Mouse (Mus musculus): ENCODE measurements around the gene Triml2. TPM values are rescaled to one million over a fixed set of nuclear protein-coding genes. Genes with fewer than 3 reads are reported as not detected.

Gene Triml2
- 0.06 and 0.18 TPM in 2 replicates for polyA plus RNA-seq (2012; rRNA removed)

DNA sequence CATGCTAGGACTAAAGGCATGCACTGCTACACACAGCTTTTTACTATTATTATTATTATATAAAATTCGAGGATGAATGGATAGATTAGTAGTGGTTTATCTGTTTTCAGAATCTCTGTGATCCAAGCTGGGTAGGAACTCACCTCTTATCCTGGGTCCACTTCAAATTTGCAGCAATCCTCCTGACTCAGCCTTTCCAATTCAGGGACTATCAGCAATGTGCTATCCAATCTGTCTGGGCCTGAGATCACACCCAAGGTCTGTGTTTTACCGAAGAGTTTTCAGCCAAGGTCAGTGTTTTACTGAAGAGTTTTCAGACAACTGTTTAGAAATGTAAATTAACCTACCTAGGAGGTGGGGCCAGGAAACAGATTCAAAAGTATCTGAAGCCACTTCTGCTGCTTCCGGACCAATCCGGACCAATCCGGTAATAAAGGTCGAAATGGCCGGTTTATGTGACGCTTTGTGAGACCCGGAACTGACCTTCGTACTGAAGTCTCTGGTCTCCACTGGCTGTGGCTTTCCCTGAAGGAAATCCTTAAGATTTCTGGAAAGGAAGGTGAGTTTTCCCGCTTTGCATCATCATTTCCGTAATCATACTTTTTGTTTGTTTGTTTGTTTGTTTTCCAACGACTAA lies at the start of gene Triml2:
Gene Triml2, plus strand, starts transcription at position 488 of the 637 bp plus-strand sequence.
- DNase-seq (ENCODE audit: extremely low spot score in 1 of 2, low spot score in 1 of 2): no peak

DNA sequence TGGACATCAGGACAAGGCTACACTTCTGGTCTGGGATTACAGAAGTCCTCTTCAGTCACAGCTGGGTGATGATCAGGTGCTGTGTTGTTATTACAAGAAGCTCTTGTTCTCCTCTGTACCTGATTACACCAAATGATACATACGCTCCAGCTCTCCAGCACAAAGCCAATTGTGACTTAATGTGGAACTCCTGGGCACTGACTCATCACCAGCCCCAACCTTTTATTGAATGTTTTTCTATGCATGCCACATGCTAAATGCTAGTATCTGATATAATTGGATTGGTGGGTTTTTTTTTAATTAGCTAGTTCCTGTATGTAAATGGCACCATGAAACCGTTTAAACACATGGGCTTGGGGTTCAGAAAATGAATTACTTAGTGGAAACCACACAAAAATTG lies 39.0 kb upstream of the Triml2 start, which contains the start of gene Triml1:
Gene Triml1, minus strand, starts transcription at position 101 of the 400 bp plus-strand sequence.
- no peak for DNase-seq (ENCODE audit: extremely low spot score in 1 of 2, low spot score in 1 of 2)

DNA sequence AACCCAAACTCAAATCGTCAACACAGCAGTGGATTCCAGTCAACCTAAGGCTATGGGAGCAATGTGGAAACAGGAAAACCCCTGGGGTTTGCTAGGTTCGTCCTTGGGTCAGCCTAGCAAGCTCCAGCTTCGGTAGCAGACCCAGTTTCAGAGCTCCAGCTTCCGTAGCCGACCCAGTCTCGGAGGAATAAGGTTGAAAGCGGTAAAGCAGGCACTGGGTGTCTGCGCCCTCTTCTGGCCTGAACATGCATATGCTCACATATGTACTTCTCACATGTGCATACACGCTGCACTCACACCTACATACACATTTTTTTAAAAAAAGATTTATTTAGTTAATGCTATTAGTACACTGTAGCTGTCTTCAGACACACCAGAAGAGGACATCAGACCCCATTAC lies 31.0 kb upstream of the Triml2 start:
- DNase-seq (ENCODE audit: extremely low spot score in 1 of 2, low spot score in 1 of 2): no peak

DNA sequence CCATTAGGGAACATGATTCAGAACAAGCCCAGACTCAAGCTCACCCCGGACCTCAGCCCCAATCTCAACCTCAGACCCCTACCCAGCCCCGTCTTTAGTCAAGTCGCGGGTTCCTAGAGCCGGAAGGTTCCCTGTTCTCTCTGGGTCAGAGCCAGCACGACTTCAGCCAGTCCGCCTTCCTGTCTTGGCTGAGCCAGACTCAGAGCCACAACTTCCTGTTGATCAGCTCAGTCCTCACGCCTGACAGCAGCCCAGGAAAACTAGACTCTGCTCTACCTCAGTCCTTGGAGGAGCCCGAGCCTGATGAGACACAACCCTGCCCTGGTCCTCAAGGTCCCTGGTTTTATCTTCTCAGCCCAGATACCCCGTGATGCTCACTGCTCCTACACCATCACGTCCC lies 17.1 kb upstream of the Triml2 start:
- no peak for DNase-seq (ENCODE audit: extremely low spot score in 1 of 2, low spot score in 1 of 2)

DNA sequence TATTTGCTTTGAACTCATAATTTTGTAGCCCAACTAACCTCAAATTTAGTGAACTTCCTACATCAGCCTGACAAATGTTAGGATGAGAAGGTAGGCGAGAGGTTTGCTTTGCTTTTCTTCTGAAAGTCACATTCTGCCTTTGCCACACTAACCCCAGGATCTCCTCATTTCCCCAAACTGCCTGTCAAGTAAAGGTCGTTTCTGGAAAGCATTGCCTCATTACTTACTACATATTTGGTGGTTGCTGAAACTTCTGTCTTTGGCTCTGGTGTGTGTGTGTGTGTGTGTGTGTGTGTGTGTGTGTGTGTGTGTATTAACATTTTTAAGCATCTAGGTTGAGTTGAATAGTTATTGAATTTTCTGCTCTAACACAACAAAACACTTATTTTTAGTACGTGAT lies 15.9 kb upstream of the Triml2 start:
- no peak for DNase-seq (ENCODE audit: extremely low spot score in 1 of 2, low spot score in 1 of 2)

DNA sequence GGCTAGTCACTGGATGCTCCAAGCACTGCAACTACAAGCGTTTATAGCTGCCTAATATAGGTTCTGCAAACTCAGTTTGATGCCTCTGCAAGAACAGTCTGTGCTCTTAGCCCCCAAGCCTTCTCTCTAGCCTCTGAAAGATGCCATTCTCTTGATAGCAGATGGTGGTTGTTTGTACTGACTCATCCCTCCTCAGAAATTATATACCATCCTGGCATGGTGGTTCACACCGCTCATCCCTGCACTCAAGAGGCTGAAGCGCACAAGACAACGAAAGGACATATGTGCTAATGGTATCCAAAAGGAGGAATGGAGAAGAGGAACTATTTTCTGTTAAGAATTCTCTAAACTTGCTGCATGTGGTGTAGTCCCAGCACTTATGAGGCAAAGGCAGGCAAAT lies 12.3 kb upstream of the Triml2 start:
- DNase-seq (ENCODE audit: extremely low spot score in 1 of 2, low spot score in 1 of 2): peak; percentile 12 to 42

DNA sequence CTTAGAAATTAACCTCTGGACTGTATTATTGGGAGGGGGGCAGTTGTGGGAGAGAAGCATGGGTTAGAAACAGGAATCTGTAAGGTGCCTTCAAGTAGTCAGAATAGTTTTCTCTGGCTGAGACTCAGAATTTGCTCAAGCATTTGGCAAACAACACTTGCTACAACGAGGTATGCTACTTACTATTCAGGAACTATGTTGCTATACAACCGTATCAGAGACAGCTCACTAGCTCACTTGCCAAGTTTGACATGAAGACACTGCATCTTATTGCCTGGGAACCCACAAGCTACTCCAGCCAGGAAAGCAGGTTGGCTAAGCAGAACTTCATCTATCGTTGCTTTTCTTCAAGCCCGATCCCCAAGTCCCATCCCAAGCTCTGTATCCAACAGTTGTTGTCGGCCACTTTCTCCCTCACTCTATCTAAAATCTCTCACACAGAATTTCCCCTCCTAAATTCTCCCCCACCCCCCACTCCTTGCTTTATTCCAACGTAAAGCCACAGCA lies 11.0 kb upstream of the Triml2 start:
- DNase-seq (ENCODE audit: extremely low spot score in 1 of 2, low spot score in 1 of 2): no peak

DNA sequence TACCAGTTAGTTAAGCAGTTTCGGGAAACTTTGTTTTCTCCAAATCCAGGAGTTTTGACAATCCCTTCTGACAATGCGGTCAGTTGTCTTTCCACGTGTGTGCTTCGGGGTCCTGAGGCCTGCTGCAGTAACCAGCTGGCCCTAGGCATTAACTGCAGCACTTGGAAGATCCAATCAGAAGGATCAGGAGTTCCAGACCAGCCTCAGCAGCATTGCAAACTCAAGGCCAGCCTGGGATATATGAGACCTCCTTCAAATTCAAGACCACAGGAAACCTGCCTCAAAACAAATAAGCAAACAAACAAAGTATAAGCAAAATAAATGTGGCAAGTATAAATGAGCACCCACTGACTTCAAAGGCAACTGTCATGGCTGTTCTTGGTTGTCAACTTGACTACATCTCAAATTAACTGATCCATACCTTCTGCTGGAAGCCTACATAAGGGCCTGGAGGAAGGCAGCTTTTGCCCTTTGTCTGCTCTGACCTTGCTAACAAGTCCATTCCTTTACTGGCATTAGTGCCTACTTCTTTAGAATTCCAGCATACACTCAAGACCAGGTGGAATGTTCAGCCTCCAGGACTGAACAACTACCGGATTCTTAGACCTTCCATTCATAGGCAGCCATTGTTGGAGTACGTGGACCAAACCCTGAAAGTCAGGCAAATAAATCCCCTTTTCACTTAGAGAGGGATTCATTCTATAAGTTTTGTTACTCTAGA lies 3.4 kb upstream of the Triml2 start:
- no peak for DNase-seq (ENCODE audit: extremely low spot score in 1 of 2, low spot score in 1 of 2)

DNA sequence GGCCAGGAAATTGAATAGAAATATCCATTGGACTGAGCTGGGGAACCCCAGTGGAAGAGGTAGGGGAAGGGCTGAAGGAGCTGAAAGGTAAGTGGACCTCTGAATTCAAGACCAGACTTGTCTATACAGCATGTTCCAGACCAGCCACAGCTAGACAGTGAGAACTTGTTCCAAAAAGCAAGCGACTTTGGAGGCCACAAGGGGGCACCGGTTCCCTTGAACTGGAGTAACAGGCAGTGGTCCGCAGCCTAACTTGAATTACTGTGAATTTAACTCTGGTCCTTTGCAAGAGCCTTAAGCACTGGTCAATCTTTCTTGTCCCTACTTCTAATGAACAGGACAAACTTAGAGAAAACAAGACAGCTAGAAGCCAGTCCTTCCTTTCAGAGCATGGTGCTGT lies 2.1 kb upstream of the Triml2 start:
- peak in 1 of 2 experiments; percentile 8 for DNase-seq (ENCODE audit: extremely low spot score in 1 of 2, low spot score in 1 of 2)

DNA sequence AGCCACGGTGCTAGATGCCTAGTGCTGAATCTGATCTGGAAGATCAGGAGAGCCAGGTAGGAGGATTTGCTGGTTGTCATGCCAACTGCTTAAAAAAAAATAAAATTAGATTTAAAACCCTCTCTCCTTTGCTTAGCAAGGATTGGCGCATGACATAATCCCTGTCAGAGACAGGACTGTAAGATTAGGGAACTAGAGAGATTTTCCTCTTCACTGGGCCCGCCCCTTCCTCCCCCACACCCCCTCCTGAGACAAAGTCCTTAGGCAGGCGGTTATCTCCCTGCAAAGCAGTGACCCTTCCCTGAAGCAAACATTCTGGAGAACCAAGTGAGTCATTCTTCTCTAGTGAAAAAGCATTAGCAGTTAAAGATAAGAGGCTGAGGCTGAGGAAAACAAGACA lies 1.2 kb upstream of the Triml2 start:
- peak in 1 of 2 experiments; percentile 13 for DNase-seq (ENCODE audit: extremely low spot score in 1 of 2, low spot score in 1 of 2)

DNA sequence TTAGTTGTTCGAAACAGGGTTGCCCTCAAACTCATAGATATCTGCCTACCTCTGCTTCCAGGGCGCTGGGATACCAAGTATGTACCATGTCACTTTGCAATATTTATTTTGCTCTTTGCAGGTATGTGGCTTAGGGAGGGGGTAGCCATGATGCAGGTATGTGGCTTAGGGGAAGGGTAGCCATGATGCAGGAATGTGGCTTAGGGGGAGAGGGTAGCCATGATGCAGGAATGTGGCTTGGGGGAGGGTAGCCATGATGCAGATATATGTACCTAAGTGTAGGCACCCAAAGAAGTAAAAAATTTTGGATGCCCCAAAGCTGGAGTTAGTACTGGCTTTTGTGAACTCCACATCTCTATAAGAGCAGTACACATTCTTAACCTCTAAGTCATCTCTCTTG lies 1.9 kb downstream of the Triml2 start:
- no peak for DNase-seq (ENCODE audit: extremely low spot score in 1 of 2, low spot score in 1 of 2)

DNA sequence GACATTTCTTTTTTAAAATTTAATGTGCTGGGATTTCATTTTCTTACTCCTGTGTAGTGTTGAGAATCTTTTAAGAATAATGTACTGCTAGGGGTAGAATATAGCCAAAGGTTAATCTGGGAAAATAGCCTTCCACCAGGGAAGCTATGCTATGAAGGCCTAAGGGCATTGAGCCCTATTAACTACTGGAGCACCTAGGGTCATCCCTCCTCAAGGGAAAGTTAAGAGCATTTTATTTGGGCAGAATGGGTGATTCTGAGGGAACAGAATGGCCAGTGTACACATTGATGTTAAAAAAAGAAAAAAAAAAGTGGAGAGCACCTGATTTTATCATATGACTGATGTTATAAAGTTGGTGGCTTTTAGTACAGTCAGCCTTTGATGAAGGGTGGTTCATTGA lies 35.2 kb downstream of the Triml2 start:
- DNase-seq (ENCODE audit: extremely low spot score in 1 of 2, low spot score in 1 of 2): no peak

DNA sequence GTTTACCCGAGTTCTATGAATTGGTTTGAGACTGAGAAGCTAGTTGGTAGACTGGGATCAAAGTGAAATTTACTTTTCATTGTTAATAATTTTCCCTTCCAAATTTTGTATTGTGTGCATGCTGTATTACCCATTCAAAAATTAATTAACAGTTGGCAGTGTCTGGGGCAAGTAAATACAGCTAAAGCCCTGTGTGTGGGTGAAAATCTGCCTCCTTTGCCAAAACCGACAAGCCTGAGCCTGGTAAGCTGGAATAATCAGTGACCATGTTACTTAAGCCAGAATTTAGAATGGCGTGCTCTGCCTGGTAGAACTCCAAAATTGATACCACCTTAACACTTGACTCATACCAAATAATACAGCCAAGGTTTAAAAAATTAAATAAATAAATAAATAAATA lies 63.0 kb downstream of the Triml2 start:
- DNase-seq (ENCODE audit: extremely low spot score in 1 of 2, low spot score in 1 of 2): no peak

Other genes with a start within 250 kb of the Triml2 start
- gene Triml1, start 39.1 kb upstream of the Triml2 start, polyA plus RNA-seq (2012; rRNA removed): 0.15 TPM in 1 of 2 replicates, not detected in the other
- gene Zfp42, start 126.4 kb downstream of the Triml2 start, polyA plus RNA-seq (2012; rRNA removed): not detected in 2 replicates